Mouse (Mus musculus) lung, embryonic 16.5 days (tissue): ENCODE measurements around the gene Agfg1. TPM values are rescaled to one million over a fixed set of nuclear protein-coding genes. Genes with fewer than 3 reads are reported as not detected.

Source experiments
- ATAC-seq: fragments of 200-750 bp; cut with Nextera tagmentation; 2 replicates; pipeline ENCODE4 v1.8.0; 2017; ENCODE audit warnings: low read depth, mild to moderate bottlenecking, moderate library complexity
- H3K27ac ChIP-seq: fragments of 300-500 bp; sonication (generic); 2 replicates; pipeline ENCODE4 v1.5.1; 2014; ENCODE audit warnings: mild to moderate bottlenecking, control low read depth, low read length
- H3K27me3 ChIP-seq: fragments of 300-500 bp; sonication (generic); 2 replicates; pipeline ENCODE4 v1.6.1; 2014; ENCODE audit warnings: low read depth, low read length, mixed read lengths; ENCODE audit not compliant: control insufficient read depth, insufficient read depth
- H3K36me3 ChIP-seq: fragments of 300-500 bp; sonication (generic); 2 replicates; pipeline ENCODE4 v1.6.1; 2014; ENCODE audit warnings: low read length; ENCODE audit not compliant: control insufficient read depth, insufficient read depth
- H3K4me1 ChIP-seq: fragments of 300-500 bp; sonication (generic); replicated peaks from 2 replicates; pipeline ENCODE4 v1.6.1; 2014; ENCODE audit warnings: low read length, mixed read lengths; ENCODE audit not compliant: control insufficient read depth, insufficient read depth
- H3K4me2 ChIP-seq: fragments of 300-500 bp; sonication (generic); 2 replicates; pipeline ENCODE4 v1.6.1; 2014; ENCODE audit warnings: low read depth, low read length, control low read depth
- H3K4me3 ChIP-seq: fragments of 300-500 bp; sonication (generic); 2 replicates; pipeline ENCODE4 v1.5.1; 2014; ENCODE audit warnings: mild to moderate bottlenecking, low read length, control low read depth
- H3K9ac ChIP-seq: fragments of 300-500 bp; sonication (generic); 2 replicates; pipeline ENCODE4 v1.6.1; 2014; ENCODE audit warnings: low read length, control low read depth
- H3K9me3 ChIP-seq: fragments of 300-500 bp; sonication (generic); 2 replicates; pipeline ENCODE4 v1.6.1; 2016; ENCODE audit warnings: low read length; ENCODE audit not compliant: control insufficient read depth
- WGBS: fragments of 180-500 bp; shearing (Covaris S2); extraction: QIAGEN DNeasy Blood & Tissue Kit; methylation state at CpG from one replicate; pipeline ENCODE4 v1.1.7; 2014; 5-methylcytosine and 5-hydroxymethylcytosine counted together
- polyA plus RNA-seq: library from polyadenylated mRNA; unstranded; fragments of >200 nt; fragmentation: Nextera tagmentation; extraction: Ambion mirVana; gene quantifications from 2 replicates; pipeline ENCODE4 v1.2.1, GENCODE M21; 2015

Agfg1 gene
- 30.8 and 31.4 TPM in 2 replicates for polyA plus RNA-seq

DNA sequence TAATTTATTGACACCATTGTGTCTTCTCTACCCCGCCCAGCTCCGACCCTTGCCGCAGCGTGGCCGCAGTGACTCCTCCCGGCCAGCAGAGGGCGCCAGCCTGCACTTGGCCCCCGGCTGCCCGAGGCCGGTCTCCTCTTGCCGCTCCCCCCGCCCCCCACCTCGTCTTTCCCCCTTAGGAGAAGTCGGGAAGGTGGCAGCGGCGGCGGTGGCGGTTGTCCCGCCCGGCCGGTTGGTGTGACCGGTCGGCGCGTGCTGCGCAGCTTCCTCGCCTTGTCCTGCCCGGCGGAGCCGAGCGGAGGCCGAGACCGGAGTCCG, at the start of gene Agfg1:
Agfg1 (plus strand) TSS at position 188 of the 318 bp plus-strand sequence.
- Histone ChIP-seq H3K27ac (peak within 1 kb of the TSS; percentile 79), H3K9ac (peak within 1 kb of the TSS; percentile 93), H3K9me3 (no peaks in the 10 kb centered on the region), H3K4me3 (peak within 1 kb of the TSS; percentile 99), H3K27me3 (no peaks in the 10 kb centered on the region), H3K36me3 (0 out of 2 replicates have a peak, but pooled peaks cover 2% of the 10 kb centered on the region), H3K4me2 (peak within 1 kb of the TSS; percentile 88), H3K4me1 (peaks cover 14% of the 10 kb centered on the region)
- ATAC-seq: peak; percentile 92
- WGBS: 0% methylated on average over 33 of the region's 34 CpGs

- no peak overlapping the region for H3K9ac ChIP-seq
- no peak overlapping the region for H3K27ac ChIP-seq
- no peaks in the 10 kb centered on the region for H3K27me3 ChIP-seq
- no peaks in the 10 kb centered on the region for H3K9me3 ChIP-seq
- no peak for ATAC-seq
- WGBS: 73% methylated on average over 11 of the region's 11 CpGs
- H3K4me2 ChIP-seq: no peak overlapping the region
- H3K4me3 ChIP-seq: no peak overlapping the region
- H3K4me1 ChIP-seq: peaks cover 2% of the 10 kb centered on the region; the same call in 1 of the 2 replicates
- H3K36me3 ChIP-seq: no peaks in the 10 kb centered on the region
Measured at GRCm38 (mm10) chr1:82791105-82791504, 48.2 kb upstream of the Agfg1 start.

- no peak overlapping the region for H3K4me2 ChIP-seq
- no peaks in the 10 kb centered on the region for H3K27me3 ChIP-seq
- H3K9ac ChIP-seq: no peak overlapping the region
- H3K4me3 ChIP-seq: no peak overlapping the region
- H3K36me3 ChIP-seq: no peaks in the 10 kb centered on the region
- H3K4me1 ChIP-seq: peaks cover 2% of the 10 kb centered on the region; the same call in 1 of the 2 replicates
- no peaks in the 10 kb centered on the region for H3K9me3 ChIP-seq
- ATAC-seq: no peak
- WGBS: 90% methylated on average over 6 of the region's 6 CpGs
- H3K27ac ChIP-seq: no peak overlapping the region
Measured at GRCm38 (mm10) chr1:82792238-82792637, 47.0 kb upstream of the Agfg1 start.

- Histone ChIP-seq H3K9me3 (no peaks in the 10 kb centered on the region), H3K4me2 (no peak overlapping the region), H3K27ac (no peak overlapping the region), H3K9ac (no peak overlapping the region), H3K4me3 (no peak overlapping the region), H3K27me3 (no peaks in the 10 kb centered on the region), H3K4me1 (no peaks in the 10 kb centered on the region), H3K36me3 (no peaks in the 10 kb centered on the region)
- 73% methylated on average over 3 of the region's 3 CpGs for WGBS
- no peak for ATAC-seq
Measured at GRCm38 (mm10) chr1:82793110-82793509, 46.2 kb upstream of the Agfg1 start.

GRCm38 (mm10) chr1:82793986-82794385, 45.3 kb upstream of the Agfg1 start:
- no peak overlapping the region for H3K27ac ChIP-seq
- ATAC-seq: no peak
- no peaks in the 10 kb centered on the region for H3K27me3 ChIP-seq
- H3K9me3 ChIP-seq: no peaks in the 10 kb centered on the region
- H3K4me1 ChIP-seq: no peaks in the 10 kb centered on the region
- no peak overlapping the region for H3K4me2 ChIP-seq
- H3K9ac ChIP-seq: no peak overlapping the region
- no peaks in the 10 kb centered on the region for H3K36me3 ChIP-seq
- H3K4me3 ChIP-seq: no peak overlapping the region
- 58% methylated on average over 4 of the region's 4 CpGs for WGBS

DNA sequence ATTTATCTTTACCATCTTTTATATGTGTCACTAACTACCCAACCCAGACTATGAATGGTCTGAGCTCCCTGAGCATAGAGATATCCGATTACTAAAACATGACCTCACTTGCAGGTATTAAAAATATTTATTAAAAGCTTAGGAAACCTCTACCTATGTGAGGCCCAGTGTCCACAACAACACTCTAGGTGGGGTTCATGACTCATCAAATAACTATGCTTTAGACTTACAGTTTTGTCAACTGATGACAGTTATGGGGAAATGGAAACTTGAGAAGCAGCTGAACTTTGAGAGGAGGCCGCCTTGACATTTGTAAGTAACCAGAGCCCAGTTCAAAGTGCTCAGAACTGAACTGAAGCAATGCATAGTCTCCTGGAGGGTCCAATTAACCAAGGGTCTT, 44.1 kb upstream of the Agfg1 start:
- Histone ChIP-seq H3K4me2 (no peak overlapping the region), H3K4me1 (no peaks in the 10 kb centered on the region), H3K27ac (peak overlapping the region; percentile 6; the same call in 1 of the 2 replicates), H3K9me3 (no peaks in the 10 kb centered on the region), H3K27me3 (no peaks in the 10 kb centered on the region), H3K4me3 (no peak overlapping the region), H3K9ac (no peak overlapping the region), H3K36me3 (no peaks in the 10 kb centered on the region)
- WGBS: 66% methylated on average over 2 of the region's 2 CpGs
- ATAC-seq: no peak

GRCm38 (mm10) chr1:82795702-82796443, 43.4 kb upstream of the Agfg1 start:
- H3K27ac ChIP-seq: peak overlapping the region; percentile 54
- H3K9me3 ChIP-seq: no peaks in the 10 kb centered on the region
- 44% methylated on average over 18 of the region's 18 CpGs for WGBS
- H3K36me3 ChIP-seq: no peaks in the 10 kb centered on the region
- H3K4me1 ChIP-seq: no peaks in the 10 kb centered on the region
- H3K27me3 ChIP-seq: no peaks in the 10 kb centered on the region
- peak; percentile 77 for ATAC-seq
- H3K4me3 ChIP-seq: no peak overlapping the region
- no peak overlapping the region for H3K4me2 ChIP-seq
- no peak overlapping the region for H3K9ac ChIP-seq

- no peak overlapping the region for H3K4me2 ChIP-seq
- H3K9me3 ChIP-seq: no peaks in the 10 kb centered on the region
- H3K27me3 ChIP-seq: no peaks in the 10 kb centered on the region
- ATAC-seq: no peak
- no peak overlapping the region for H3K9ac ChIP-seq
- no peaks in the 10 kb centered on the region for H3K4me1 ChIP-seq
- H3K36me3 ChIP-seq: no peaks in the 10 kb centered on the region
- no peak overlapping the region for H3K4me3 ChIP-seq
- H3K27ac ChIP-seq: no peak overlapping the region
- WGBS: 80% methylated on average over 4 of the region's 4 CpGs
Measured at GRCm38 (mm10) chr1:82797088-82797487, 42.2 kb upstream of the Agfg1 start.

- ATAC-seq: peak; percentile 69
- 42% methylated on average over 5 of the region's 5 CpGs for WGBS
- Histone ChIP-seq H3K27ac (no peak overlapping the region), H3K4me3 (no peak overlapping the region), H3K9ac (no peak overlapping the region), H3K4me2 (no peak overlapping the region), H3K9me3 (no peaks in the 10 kb centered on the region), H3K36me3 (no peaks in the 10 kb centered on the region), H3K4me1 (no peaks in the 10 kb centered on the region), H3K27me3 (no peaks in the 10 kb centered on the region)
Measured at GRCm38 (mm10) chr1:82798304-82798703, 41.0 kb upstream of the Agfg1 start.
